Mouse (Mus musculus): ENCODE measurements around the gene Mpc1. TPM values are rescaled to one million over a fixed set of nuclear protein-coding genes. Genes with fewer than 3 reads are reported as not detected.

Gene Mpc1
- polyA plus RNA-seq, 1 experiment = 42.3 TPM

DNA sequence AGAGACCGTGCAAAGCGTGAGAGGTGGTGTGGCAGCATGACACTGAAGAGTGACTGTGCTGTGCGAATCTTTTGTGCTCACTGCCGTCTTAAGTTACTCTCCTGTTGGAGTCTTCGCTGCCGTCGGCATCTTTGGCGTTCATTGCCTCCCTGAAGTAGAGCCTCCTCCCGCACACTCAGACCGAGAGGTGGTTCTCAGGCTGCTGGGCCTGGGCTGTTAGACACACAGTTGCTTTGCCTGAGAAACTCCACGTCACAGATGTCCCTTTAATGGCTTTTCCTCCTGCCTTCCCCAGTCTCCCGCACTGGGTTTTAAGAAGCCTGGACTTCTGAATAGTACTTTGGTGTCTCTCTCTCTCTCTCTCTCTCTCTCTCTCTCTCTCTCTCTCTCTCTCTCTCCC lies 41.1 kb upstream of the Mpc1 start:
- no peaks in the 10 kb centered on the region for H3K36me3 ChIP-seq (ENCODE audit: control insufficient read depth, insufficient read depth, low read length)
- H3K27ac ChIP-seq (ENCODE audit: control insufficient read depth, insufficient read depth, low read depth, low read length) = no peak overlapping the region
- TF ChIP-seq POLR2A (IDR thresholded peaks at IDR 0.05; ENCODE audit: control insufficient read depth, low read depth, low read length) = no peak
- TF ChIP-seq CTCF (IDR thresholded peaks at IDR 0.05; ENCODE audit: control insufficient read depth, insufficient read depth, insufficient replicate concordance, low read depth, low read length) = no peak
- no peak overlapping the region for H3K4me3 ChIP-seq (ENCODE audit: control insufficient read depth, low read depth, low read length)
- H3K4me1 ChIP-seq (ENCODE audit: control insufficient read depth, insufficient read depth, low read length) = peaks cover 4% of the 10 kb centered on the region; the same call in 1 of the 2 replicates
- H3K27me3 ChIP-seq (ENCODE audit: control insufficient read depth, insufficient read depth, low read length) = no peaks in the 10 kb centered on the region

DNA sequence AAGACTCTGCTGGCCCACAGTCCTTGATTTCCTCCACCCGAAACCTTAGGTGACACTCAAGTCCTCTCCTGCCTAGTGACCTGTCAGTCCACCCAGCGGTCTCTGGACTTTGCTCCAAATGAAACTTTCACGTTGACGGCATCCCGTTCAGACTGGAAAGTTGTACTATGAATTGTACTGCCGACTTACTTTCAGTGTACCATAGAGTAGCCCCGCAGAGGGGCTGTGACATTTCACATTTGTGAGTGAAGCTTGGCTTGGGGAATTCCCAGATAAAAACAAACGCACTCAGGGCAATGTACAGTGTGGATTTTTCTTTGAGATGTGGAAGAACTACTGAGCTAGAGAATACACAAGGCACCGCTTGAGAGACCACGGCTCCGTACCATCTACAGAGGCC lies 40.5 kb upstream of the Mpc1 start:
- no peaks in the 10 kb centered on the region for H3K36me3 ChIP-seq (ENCODE audit: control insufficient read depth, insufficient read depth, low read length)
- H3K27ac ChIP-seq (ENCODE audit: control insufficient read depth, insufficient read depth, low read depth, low read length) = no peak overlapping the region
- TF ChIP-seq CTCF (IDR thresholded peaks at IDR 0.05; ENCODE audit: control insufficient read depth, insufficient read depth, insufficient replicate concordance, low read depth, low read length) (no peak), POLR2A (IDR thresholded peaks at IDR 0.05; ENCODE audit: control insufficient read depth, low read depth, low read length) (no peak)
- no peaks in the 10 kb centered on the region for H3K27me3 ChIP-seq (ENCODE audit: control insufficient read depth, insufficient read depth, low read length)
- no peak overlapping the region for H3K4me3 ChIP-seq (ENCODE audit: control insufficient read depth, low read depth, low read length)
- peaks cover 4% of the 10 kb centered on the region; the same call in 1 of the 2 replicates for H3K4me1 ChIP-seq (ENCODE audit: control insufficient read depth, insufficient read depth, low read length)

DNA sequence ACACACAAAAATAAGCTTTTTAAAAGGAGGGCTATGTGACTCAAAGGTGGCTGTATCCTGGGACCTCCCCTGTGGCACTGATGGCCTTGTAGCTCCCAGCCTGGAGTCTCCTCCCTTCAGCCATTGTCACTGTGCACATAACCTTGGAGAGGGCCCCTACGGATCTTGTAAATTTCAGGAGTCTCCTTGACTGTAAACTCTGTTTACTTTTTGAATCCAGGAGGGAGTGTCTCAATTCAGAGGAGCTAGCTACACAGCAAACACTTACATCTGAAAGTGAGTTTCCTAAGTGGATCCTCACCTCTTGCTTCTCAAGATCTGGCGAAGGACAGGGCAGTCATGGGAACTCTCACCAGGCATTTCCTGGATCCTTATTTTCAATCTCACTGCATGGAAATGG lies 38.6 kb upstream of the Mpc1 start:
- H3K4me3 ChIP-seq (ENCODE audit: control insufficient read depth, low read depth, low read length) = no peak overlapping the region
- no peak overlapping the region for H3K27ac ChIP-seq (ENCODE audit: control insufficient read depth, insufficient read depth, low read depth, low read length)
- no peaks in the 10 kb centered on the region for H3K27me3 ChIP-seq (ENCODE audit: control insufficient read depth, insufficient read depth, low read length)
- H3K4me1 ChIP-seq (ENCODE audit: control insufficient read depth, insufficient read depth, low read length) = no peaks in the 10 kb centered on the region; the same call in 1 of the 2 replicates
- no peaks in the 10 kb centered on the region for H3K36me3 ChIP-seq (ENCODE audit: control insufficient read depth, insufficient read depth, low read length)
- no peak for TF ChIP-seq POLR2A (IDR thresholded peaks at IDR 0.05; ENCODE audit: control insufficient read depth, low read depth, low read length)

DNA sequence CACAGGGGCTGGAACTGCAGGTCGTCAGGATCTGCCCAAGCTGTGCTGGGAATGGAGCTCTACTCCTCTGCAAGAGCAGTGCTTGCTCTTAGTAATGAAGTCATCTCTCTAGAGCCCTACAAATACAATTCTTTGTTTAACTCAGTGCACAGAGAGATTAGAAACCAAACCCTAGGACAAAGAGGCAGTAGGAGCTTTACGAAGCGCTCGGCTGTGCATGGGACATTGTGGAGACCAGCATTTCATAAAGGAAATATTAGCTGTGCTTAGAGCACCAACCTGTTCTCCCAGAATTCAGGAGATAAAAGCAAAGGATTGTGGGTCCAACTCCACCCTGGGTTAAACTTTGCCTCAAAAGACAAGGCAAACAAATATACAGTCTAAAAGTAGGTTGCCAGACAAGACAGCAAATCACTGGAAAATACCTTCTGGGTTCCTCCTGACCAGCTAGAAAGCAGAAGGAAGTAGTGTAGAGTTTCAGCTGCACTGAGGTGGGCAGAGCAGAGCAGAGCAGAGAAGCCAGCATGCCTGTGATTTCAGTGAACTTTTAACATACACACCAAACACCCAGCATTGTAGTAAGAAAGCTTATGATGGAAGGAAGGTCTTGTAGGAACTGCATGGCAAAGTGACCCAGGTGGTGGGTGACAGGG lies 36.5 kb upstream of the Mpc1 start:
- Histone ChIP-seq H3K27ac (ENCODE audit: control insufficient read depth, insufficient read depth, low read depth, low read length) (no peak overlapping the region), H3K27me3 (ENCODE audit: control insufficient read depth, insufficient read depth, low read length) (no peaks in the 10 kb centered on the region), H3K4me3 (ENCODE audit: control insufficient read depth, low read depth, low read length) (no peak overlapping the region), H3K36me3 (ENCODE audit: control insufficient read depth, insufficient read depth, low read length) (no peaks in the 10 kb centered on the region), H3K4me1 (ENCODE audit: control insufficient read depth, insufficient read depth, low read length) (no peaks in the 10 kb centered on the region)
- TF ChIP-seq POLR2A (IDR thresholded peaks at IDR 0.05; ENCODE audit: control insufficient read depth, low read depth, low read length) (no peak), CTCF (IDR thresholded peaks at IDR 0.05; ENCODE audit: control insufficient read depth, insufficient read depth, insufficient replicate concordance, low read depth, low read length) (no peak)

DNA sequence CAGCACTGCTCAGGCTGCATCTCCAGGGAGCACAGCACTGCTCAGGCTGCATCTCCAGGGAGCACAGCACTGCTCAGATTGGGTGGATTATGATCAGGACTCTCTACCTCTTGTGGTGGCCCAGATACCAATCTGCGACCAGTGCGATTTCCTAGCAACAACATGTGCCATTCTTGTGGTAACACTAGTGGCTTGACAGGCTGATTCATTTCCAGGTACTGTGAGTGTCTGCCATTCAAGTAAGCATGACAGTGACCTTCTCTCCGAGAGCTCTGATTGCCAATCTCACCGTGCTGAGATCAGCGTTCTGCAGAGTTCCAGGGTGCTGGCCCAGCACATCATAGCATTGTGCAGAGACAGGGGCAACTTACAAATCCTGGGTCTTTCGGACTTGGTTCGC lies 31.0 kb upstream of the Mpc1 start:
- Histone ChIP-seq H3K36me3 (ENCODE audit: control insufficient read depth, insufficient read depth, low read length) (no peaks in the 10 kb centered on the region), H3K4me1 (ENCODE audit: control insufficient read depth, insufficient read depth, low read length) (no peaks in the 10 kb centered on the region), H3K4me3 (ENCODE audit: control insufficient read depth, low read depth, low read length) (no peak overlapping the region), H3K27ac (ENCODE audit: control insufficient read depth, insufficient read depth, low read depth, low read length) (no peak overlapping the region), H3K27me3 (ENCODE audit: control insufficient read depth, insufficient read depth, low read length) (no peaks in the 10 kb centered on the region)
- no peak for TF ChIP-seq CTCF (IDR thresholded peaks at IDR 0.05; ENCODE audit: control insufficient read depth, insufficient read depth, insufficient replicate concordance, low read depth, low read length)
- no peak for TF ChIP-seq POLR2A (IDR thresholded peaks at IDR 0.05; ENCODE audit: control insufficient read depth, low read depth, low read length)

DNA sequence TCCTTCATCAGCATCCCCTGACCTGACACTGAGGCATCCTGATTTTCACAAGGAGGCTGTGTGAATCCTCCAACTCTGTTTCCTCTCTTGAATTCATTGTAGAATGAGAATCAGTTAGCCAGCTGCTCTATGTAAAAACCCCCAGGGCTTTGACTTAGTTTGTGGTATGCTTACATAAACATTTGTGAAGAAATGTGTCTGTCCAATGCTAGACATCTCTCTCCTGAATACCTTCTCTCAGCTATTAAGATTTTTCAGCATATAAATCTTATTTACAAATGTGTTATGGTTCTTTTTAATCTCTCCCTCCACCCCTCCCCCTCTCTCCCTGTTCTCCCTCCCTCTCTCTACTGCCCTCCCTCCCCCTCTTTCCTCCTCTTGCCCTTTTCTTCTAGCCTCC lies 28.4 kb upstream of the Mpc1 start:
- no peaks in the 10 kb centered on the region for H3K4me1 ChIP-seq (ENCODE audit: control insufficient read depth, insufficient read depth, low read length)
- no peak overlapping the region for H3K27ac ChIP-seq (ENCODE audit: control insufficient read depth, insufficient read depth, low read depth, low read length)
- no peak for TF ChIP-seq POLR2A (IDR thresholded peaks at IDR 0.05; ENCODE audit: control insufficient read depth, low read depth, low read length)
- TF ChIP-seq CTCF (IDR thresholded peaks at IDR 0.05; ENCODE audit: control insufficient read depth, insufficient read depth, insufficient replicate concordance, low read depth, low read length) = no peak

DNA sequence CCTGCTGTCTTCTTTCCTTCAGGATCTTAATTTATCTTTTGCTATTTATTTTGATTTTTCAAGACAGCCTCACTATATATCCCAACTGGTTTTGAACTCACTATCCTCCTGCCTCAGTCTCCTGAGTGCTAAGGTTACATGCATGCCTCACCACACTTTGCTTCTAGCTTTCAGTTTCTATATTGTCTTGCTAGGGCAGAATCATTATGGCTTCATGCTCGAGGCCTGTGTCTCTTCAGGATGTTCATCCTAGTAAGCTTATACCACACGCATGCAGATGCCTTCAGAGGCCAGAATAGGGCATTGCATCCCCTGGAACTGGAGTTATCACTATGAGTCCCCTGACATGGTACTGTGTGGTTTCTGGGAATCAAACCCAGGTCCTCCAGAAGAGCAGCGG lies 27.8 kb upstream of the Mpc1 start:
- no peak overlapping the region for H3K4me3 ChIP-seq (ENCODE audit: control insufficient read depth, low read depth, low read length)
- no peak for TF ChIP-seq POLR2A (IDR thresholded peaks at IDR 0.05; ENCODE audit: control insufficient read depth, low read depth, low read length)
- TF ChIP-seq CTCF (IDR thresholded peaks at IDR 0.05; ENCODE audit: control insufficient read depth, insufficient read depth, insufficient replicate concordance, low read depth, low read length) = no peak
- no peaks in the 10 kb centered on the region for H3K27me3 ChIP-seq (ENCODE audit: control insufficient read depth, insufficient read depth, low read length)
- no peaks in the 10 kb centered on the region for H3K36me3 ChIP-seq (ENCODE audit: control insufficient read depth, insufficient read depth, low read length)
- no peak overlapping the region for H3K27ac ChIP-seq (ENCODE audit: control insufficient read depth, insufficient read depth, low read depth, low read length)
- H3K4me1 ChIP-seq (ENCODE audit: control insufficient read depth, insufficient read depth, low read length) = no peaks in the 10 kb centered on the region

More for the DNA sequence above, 28.4 kb upstream of the Mpc1 start:
- Histone ChIP-seq H3K4me3 (ENCODE audit: control insufficient read depth, low read depth, low read length) (no peak overlapping the region), H3K27me3 (ENCODE audit: control insufficient read depth, insufficient read depth, low read length) (no peaks in the 10 kb centered on the region), H3K36me3 (ENCODE audit: control insufficient read depth, insufficient read depth, low read length) (no peaks in the 10 kb centered on the region)

DNA sequence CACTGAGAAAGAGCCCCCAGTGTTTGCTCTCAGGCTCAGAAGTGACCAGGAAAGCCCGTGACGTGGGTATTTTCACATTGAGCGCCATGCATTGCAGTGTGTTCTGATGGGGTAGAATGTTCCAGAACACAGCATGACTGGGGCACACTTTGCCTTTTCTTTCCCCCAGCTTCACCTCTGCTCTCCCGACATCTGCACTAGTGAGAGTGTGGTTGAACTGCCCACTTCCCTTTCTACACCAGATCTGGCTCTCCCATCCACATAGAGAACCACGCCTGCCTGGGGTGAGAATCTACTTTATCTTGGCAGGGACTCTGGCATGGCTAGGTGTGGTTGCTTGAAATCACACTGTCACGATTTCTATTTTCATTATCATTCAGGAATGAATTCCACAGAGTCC lies 27.1 kb upstream of the Mpc1 start:
- H3K27ac ChIP-seq (ENCODE audit: control insufficient read depth, insufficient read depth, low read depth, low read length) = no peak overlapping the region
- no peaks in the 10 kb centered on the region for H3K27me3 ChIP-seq (ENCODE audit: control insufficient read depth, insufficient read depth, low read length)
- H3K4me3 ChIP-seq (ENCODE audit: control insufficient read depth, low read depth, low read length) = no peak overlapping the region
- H3K4me1 ChIP-seq (ENCODE audit: control insufficient read depth, insufficient read depth, low read length) = no peaks in the 10 kb centered on the region; the same call in 1 of the 2 replicates
- no peaks in the 10 kb centered on the region for H3K36me3 ChIP-seq (ENCODE audit: control insufficient read depth, insufficient read depth, low read length)
- no peak for TF ChIP-seq POLR2A (IDR thresholded peaks at IDR 0.05; ENCODE audit: control insufficient read depth, low read depth, low read length)
- no peak for TF ChIP-seq CTCF (IDR thresholded peaks at IDR 0.05; ENCODE audit: control insufficient read depth, insufficient read depth, insufficient replicate concordance, low read depth, low read length)

Measured in testis, adult 2 months (tissue).